Mouse (Mus musculus) right cerebral cortex, postnatal 36 days (tissue): Measurements from ENCODE around the gene Cfap97d2.
"Not testable (repeated sequence)": the region's sequence is repeated elsewhere in the genome, so short reads cannot be mapped to it uniquely, and the experiment has no call there.

Experiments
- DNase-seq, 2 experiments: peaks; one replicate each; pipeline ENCODE4 v3.0.0; 2022; ENCODE audit warnings: low spot score in 2 of 2, mixed read lengths in 1 of 2

Gene Cfap97d2

GRCm38 (mm10) chr8:13740817-13741613, 35.3 kb downstream of the Cfap97d2 start:
- DNase-seq = no peak

DNA sequence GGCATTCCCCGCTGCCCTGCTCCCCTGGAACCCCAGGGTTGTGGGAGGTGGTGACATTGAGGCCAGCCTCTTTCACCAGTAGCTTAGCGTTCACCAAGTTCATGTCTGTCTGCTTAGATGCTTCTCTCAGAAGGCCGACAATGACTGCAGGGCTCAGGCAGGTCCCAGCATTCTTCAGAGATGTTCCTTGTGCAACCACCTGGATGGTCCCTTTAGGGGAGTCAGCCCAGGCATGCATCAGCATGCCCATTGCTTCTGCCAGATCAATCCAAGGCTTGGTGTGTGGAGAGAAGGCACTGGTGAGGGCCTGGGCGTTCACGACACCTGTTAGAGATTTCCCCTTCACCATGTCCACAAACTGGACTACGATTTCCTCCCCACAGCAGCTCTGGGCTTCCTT, 40.5 kb downstream of the Cfap97d2 start:
- not testable (repeated sequence) for DNase-seq

DNA sequence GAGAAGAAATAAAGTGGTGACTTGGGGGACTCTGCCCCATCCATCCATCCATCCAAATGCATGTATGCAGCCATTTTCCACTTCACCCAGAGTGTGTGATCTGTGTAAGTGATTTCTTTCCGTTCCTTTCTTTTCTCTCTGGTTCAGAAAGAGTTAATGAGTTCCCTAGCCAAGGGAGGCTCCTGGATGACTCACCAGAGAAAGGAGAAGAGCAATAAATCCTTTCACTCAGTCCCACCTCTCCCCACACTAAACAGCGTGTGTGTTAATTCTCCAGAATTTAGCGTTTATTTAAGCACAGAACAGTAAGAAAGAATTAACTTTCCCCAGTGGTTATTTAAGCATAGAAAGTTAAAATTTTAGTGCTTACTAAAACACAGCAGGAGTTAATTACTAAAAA, 41.9 kb downstream of the Cfap97d2 start:
- no peak for DNase-seq

- DNase-seq = peak; percentile 14 to 22
Measured at GRCm38 (mm10) chr8:13753680-13754079, 48.0 kb downstream of the Cfap97d2 start.

DNA sequence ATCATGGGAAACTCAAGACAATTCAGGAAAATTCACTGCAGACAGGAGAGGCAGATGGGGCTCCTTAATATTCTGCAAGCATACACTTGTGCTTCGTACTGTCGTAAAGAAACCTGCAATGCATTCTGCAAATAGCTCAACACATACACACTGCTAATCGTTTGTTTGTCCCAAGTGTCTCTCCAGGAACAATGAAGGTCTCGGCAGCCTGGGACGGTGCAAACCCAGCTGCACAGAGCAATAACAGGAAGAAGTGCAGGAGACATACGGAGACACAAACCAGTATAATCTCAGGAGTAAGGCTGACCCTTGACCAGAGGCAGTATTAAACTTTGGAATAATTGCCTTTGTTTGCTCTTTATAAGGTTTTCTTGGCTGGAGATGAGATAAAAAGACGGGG, 50.8 kb downstream of the Cfap97d2 start:
- DNase-seq = no peak

- DNase-seq = peak; percentile 66 to 68
Measured at GRCm38 (mm10) chr8:13756982-13757804, 51.5 kb downstream of the Cfap97d2 start, which contains the start of gene Cdc16. Gene Cdc16 (plus strand): TSS chr8:13757676.

- DNase-seq = no peak
Measured at GRCm38 (mm10) chr8:13757805-13758727, 52.4 kb downstream of the Cfap97d2 start.

- no peak for DNase-seq
Measured at GRCm38 (mm10) chr8:13769206-13769605, 63.5 kb downstream of the Cfap97d2 start.

DNA sequence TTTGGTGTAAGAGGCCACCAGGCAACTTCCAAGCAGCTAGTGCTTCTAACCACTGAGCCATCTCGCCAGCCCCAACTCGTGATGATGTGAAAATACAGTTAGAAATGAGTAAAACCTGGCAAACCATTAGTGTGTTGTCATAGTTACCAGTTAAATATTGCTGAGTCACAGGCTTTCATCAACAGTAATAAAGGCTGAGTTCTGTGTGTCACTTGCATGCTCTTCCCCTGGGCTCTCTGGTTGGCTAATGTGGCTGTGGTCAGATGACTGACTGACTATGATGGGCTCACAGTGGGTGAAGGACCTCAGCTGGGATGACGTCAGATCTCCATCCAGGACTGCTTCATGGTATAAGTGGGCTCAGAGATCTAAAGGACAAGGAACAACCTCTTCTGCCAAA, 74.8 kb downstream of the Cfap97d2 start:
- DNase-seq = no peak

DNA sequence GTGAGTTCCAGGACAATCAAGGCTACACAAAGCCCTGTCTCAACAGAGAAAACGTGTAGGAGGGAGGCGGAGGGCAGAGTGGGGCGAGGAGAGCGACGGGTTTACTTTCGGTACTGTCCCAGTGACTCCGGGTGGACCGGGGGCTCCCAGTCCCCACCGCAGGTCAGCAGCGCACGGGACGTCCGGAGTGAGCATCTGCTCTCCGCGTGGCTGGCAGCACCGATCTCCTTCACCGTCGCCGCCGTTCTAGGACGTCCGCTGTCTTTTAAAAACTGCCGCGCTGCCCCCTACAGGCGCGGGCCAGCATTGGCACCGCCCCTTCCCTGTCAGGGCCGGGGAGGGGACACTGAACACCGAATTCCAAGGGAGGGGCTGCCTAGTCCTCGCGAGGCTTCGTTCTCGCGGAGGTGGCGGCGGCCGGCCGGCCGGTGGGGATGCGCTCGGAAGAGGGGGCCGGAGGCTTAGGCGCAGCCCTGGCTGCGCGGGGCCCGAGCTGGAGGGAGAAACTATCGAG, 79.6 kb downstream of the Cfap97d2 start, which contains the start of gene Upf3a:
Gene Upf3a (plus strand): TSS at position 366 of the 514 bp plus-strand sequence.
- DNase-seq = peak; percentile 80 to 83

DNA sequence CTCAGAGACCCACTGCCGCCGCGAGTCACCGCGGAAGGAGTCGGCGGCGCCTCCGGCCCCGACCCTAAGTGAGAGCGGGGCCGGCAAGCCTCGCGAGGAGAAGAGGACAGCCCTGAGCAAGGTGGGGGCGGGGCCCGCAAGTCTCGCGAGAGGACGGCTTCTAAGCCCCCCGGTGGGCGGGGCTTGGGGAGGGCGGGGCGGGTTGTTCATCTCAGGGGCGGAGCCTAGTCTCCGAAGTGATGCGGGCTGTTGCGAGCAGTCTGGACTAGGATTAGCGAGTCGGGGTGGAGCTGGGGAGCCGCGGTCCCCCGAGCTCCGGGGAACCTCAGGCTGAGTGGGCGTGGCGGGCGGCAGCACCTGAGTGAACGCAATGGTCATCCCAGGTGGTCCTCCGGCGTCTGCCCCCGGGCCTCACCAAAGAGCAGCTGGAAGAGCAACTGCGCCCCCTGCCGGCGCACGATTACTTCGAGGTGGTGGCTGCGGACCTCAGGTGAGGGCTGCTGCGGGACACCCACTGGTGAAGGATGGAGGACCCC, 80.1 kb downstream of the Cfap97d2 start:
- DNase-seq = peak; percentile 89 to 93

- DNase-seq = no peak
Measured at GRCm38 (mm10) chr8:13789606-13790005, 83.9 kb downstream of the Cfap97d2 start.
